Mouse (Mus musculus) myocyte (in vitro differentiated cells): ENCODE results near the gene Fam210b.
"Not testable (repeated sequence)": the region's sequence is repeated elsewhere in the genome, so short reads cannot be mapped to it uniquely, and the experiment has no call there.

Source experiments
- E2F4 ChIP-seq: IDR thresholded peaks from one replicate; pipeline ENCODE4 v1.6.1; 2011; ENCODE audit warnings: mild to moderate bottlenecking, control low read depth, moderate library complexity; ENCODE audit not compliant: insufficient read depth
- MAX ChIP-seq: IDR thresholded peaks from one replicate; pipeline ENCODE4 v1.6.1; 2011; ENCODE audit warnings: low read depth, mild to moderate bottlenecking, control low read depth

GRCm38 (mm10) chr2:172305546-172305945, 39.8 kb upstream of the Fam210b start:
- not testable (repeated sequence) for TF ChIP-seq MAX, E2F4
